Mouse (Mus musculus) heart, postnatal 0 days (tissue): ENCODE measurements around the gene F2r.

Experiments
- CTCF ChIP-seq: IDR thresholded peaks from 2 replicates; pipeline ENCODE4 v1.5.1; 2016; ENCODE audit warnings: antibody characterized with exemption, control low read depth, low read depth
- EP300 ChIP-seq: IDR thresholded peaks from 2 replicates; pipeline ENCODE4 v1.6.1; 2016; ENCODE audit warnings: antibody characterized with exemption, low read depth

- TF ChIP-seq CTCF (no peak), EP300 (no peak)
Measured at GRCm38 (mm10) chr13:95570877-95571276, 47.4 kb downstream of the F2r start.
